Mouse (Mus musculus) neutrophil, adult 59 days (primary cell): Measurements from ENCODE around the gene Olfr659. TPM values are rescaled to one million over a fixed set of nuclear protein-coding genes. Genes with fewer than 3 reads are reported as not detected.

ENCODE experiments used
- total RNA-seq, 2 experiments: library from RNA; stranded (reverse); gene quantifications; 1 replicate in 1 of 2; 2 replicates in 1 of 2; pipeline ENCODE4 v1.2.4; 2023

Gene Olfr659
- not detected for total RNA-seq

GRCm38 (mm10) chr7:104666453-104666852 is at the start of gene Olfr659:
Gene Olfr659, plus strand, starts transcription at chr7:104666753.

GRCm38 (mm10) chr7:104624494-104624893 is 42.1 kb upstream of the Olfr659 start, which contains the start of gene Olfr657:
Gene Olfr657, plus strand, starts transcription at chr7:104624794.

GRCm38 (mm10) chr7:104646841-104647482 is 19.6 kb upstream of the Olfr659 start, which contains the start of gene Olfr658:
Gene Olfr658, minus strand, starts transcription at chr7:104647305.

GRCm38 (mm10) chr7:104686201-104686600 is 19.6 kb downstream of the Olfr659 start, which contains the start of gene Olfr661:
Gene Olfr661, plus strand, starts transcription at chr7:104686501.

Other genes starting within 250 kb of the Olfr659 start
- 10 to 100 TPM; 39.9 to 50.2 TPM for gene Trim30a, start 201.6 kb upstream of the Olfr659 start, total RNA-seq
- gene Trim30d, start 158.9 kb upstream of the Olfr659 start, total RNA-seq: 10 to 100 TPM in 1 of 2 experiments, 1 to 10 TPM in 1; 9.8 to 10.1 TPM
- gene Olfr651, start 116.6 kb upstream of the Olfr659 start, total RNA-seq: not detected
- not detected for gene Olfr652, start 105.9 kb upstream of the Olfr659 start, total RNA-seq
- not detected for gene Olfr653, start 89.4 kb upstream of the Olfr659 start, total RNA-seq
- not detected for gene Olfr654, start 79.7 kb upstream of the Olfr659 start, total RNA-seq
- gene Olfr655, start 65.0 kb upstream of the Olfr659 start, total RNA-seq: not detected
- gene Olfr656, start 52.8 kb upstream of the Olfr659 start, total RNA-seq: under 1 TPM in 1 of 2 experiments, not detected in 1; 0.09 TPM
- gene Olfr657, start 42.0 kb upstream of the Olfr659 start, total RNA-seq: not detected
- gene Olfr658, start 19.4 kb upstream of the Olfr659 start, total RNA-seq: not detected
- gene Olfr661, start 19.7 kb downstream of the Olfr659 start, total RNA-seq: not detected
- not detected for gene Usp17le, start 110.7 kb downstream of the Olfr659 start, total RNA-seq
- under 1 TPM in 1 of 2 experiments, not detected in 1; 0.24 TPM for gene Usp17lb, start 175.8 kb downstream of the Olfr659 start, total RNA-seq
- not detected for gene Usp17la, start 190.3 kb downstream of the Olfr659 start, total RNA-seq
- gene Olfr665, start 211.3 kb downstream of the Olfr659 start, total RNA-seq: not detected
- not detected for gene Olfr666, start 229.2 kb downstream of the Olfr659 start, total RNA-seq